Mouse (Mus musculus) c-Kit-positive CD71-positive TER-119-positive erythroid progenitor cells, embryonic 14.5 days (primary cell): ENCODE data around the gene Trim9.
A peak's percentile ranks its signal among the peaks of the same experiment; 100 is the strongest.

ENCODE experiments used
- DNase-seq: peaks from one replicate; pipeline ENCODE4 v3.0.0-alpha.2; 2013; ENCODE audit warnings: low spot score

Trim9 gene

GRCm38 (mm10) chr12:70326393-70326792, 21.0 kb downstream of the Trim9 start:
- DNase-seq, result no peak

GRCm38 (mm10) chr12:70325826-70326225, 21.6 kb downstream of the Trim9 start:
- no peak for DNase-seq

GRCm38 (mm10) chr12:70322790-70323189, 24.6 kb downstream of the Trim9 start:
- no peak for DNase-seq

- DNase-seq, result no peak
Observed at GRCm38 (mm10) chr12:70316147-70316546, 31.3 kb downstream of the Trim9 start.

- no peak for DNase-seq
Observed at GRCm38 (mm10) chr12:70307881-70308280, 39.5 kb downstream of the Trim9 start.

GRCm38 (mm10) chr12:70307062-70307461, 40.4 kb downstream of the Trim9 start:
- DNase-seq, result no peak

- peak; percentile 3 for DNase-seq
Observed at GRCm38 (mm10) chr12:70304014-70304413, 43.4 kb downstream of the Trim9 start.

GRCm38 (mm10) chr12:70303525-70303924, 43.9 kb downstream of the Trim9 start:
- peak; percentile 46 for DNase-seq

- no peak for DNase-seq
Observed at GRCm38 (mm10) chr12:70302022-70302720, 45.2 kb downstream of the Trim9 start.

GRCm38 (mm10) chr12:70293927-70294684, 53.3 kb downstream of the Trim9 start:
- DNase-seq, result no peak

GRCm38 (mm10) chr12:70293165-70293926, 54.1 kb downstream of the Trim9 start:
- no peak for DNase-seq

GRCm38 (mm10) chr12:70285521-70285920, 61.9 kb downstream of the Trim9 start:
- DNase-seq, result no peak

- DNase-seq, result no peak
Observed at GRCm38 (mm10) chr12:70284979-70285378, 62.4 kb downstream of the Trim9 start.

GRCm38 (mm10) chr12:70283116-70283731, 64.2 kb downstream of the Trim9 start:
- DNase-seq, result no peak

GRCm38 (mm10) chr12:70280930-70281329, 66.5 kb downstream of the Trim9 start:
- DNase-seq, result no peak

- DNase-seq, result no peak
Observed at GRCm38 (mm10) chr12:70280381-70280780, 67.0 kb downstream of the Trim9 start.

- DNase-seq, result no peak
Observed at GRCm38 (mm10) chr12:70277071-70277939, 70.1 kb downstream of the Trim9 start.

- no peak for DNase-seq
Observed at GRCm38 (mm10) chr12:70269724-70270123, 77.7 kb downstream of the Trim9 start.

- DNase-seq, result no peak
Observed at GRCm38 (mm10) chr12:70267314-70267713, 80.1 kb downstream of the Trim9 start.

GRCm38 (mm10) chr12:70266494-70266931, 80.9 kb downstream of the Trim9 start:
- no peak for DNase-seq

GRCm38 (mm10) chr12:70263721-70264120, 83.7 kb downstream of the Trim9 start:
- no peak for DNase-seq
